Mouse (Mus musculus) megakaryocyte, adult 5-6 weeks (primary cell): ENCODE data around the gene Zfpm1. TPM values are rescaled to one million over a fixed set of nuclear protein-coding genes. Genes with fewer than 3 reads are reported as not detected.

ENCODE experiments used
- ATAC-seq: 2 replicates; pipeline ENCODE4 v1.8.0; 2016; ENCODE audit warnings: mild to moderate bottlenecking, inconsistent platforms; ENCODE audit not compliant: poor library complexity, severe bottlenecking
- total RNA-seq, 2 experiments: library from RNA; stranded (forward) in 1 of 2; stranded (reverse) in 1 of 2; fragments of 153-499, 151-499 nt in 1 of 2; fragments of 221-1000, 200-1000 nt in 1 of 2; gene quantifications; 2 replicates each; pipeline versions ENCODE4 v1.2.3 to v1.2.4; 2015 to 2017

Gene Zfpm1
- total RNA-seq, 2 experiments from 2014 or later = 4.3 to 4.8 TPM

GRCm38 (mm10) chr8:122323951-122324402, 42.0 kb downstream of the Zfpm1 start:
- ATAC-seq = peak; percentile 16; the same call in 1 of the 2 replicates

GRCm38 (mm10) chr8:122325196-122325595, 43.3 kb downstream of the Zfpm1 start:
- no peak for ATAC-seq

GRCm38 (mm10) chr8:122326114-122326542, 44.2 kb downstream of the Zfpm1 start:
- no peak for ATAC-seq

GRCm38 (mm10) chr8:122329072-122329471, 47.1 kb downstream of the Zfpm1 start:
- no peak for ATAC-seq

- ATAC-seq = no peak
Observed at GRCm38 (mm10) chr8:122329553-122330239, 47.8 kb downstream of the Zfpm1 start.

- ATAC-seq = no peak
Observed at GRCm38 (mm10) chr8:122330446-122331133, 48.6 kb downstream of the Zfpm1 start.

GRCm38 (mm10) chr8:122331134-122331523, 49.2 kb downstream of the Zfpm1 start:
- 0 out of 2 replicates have a peak, but pooled peaks have one; percentile 7 for ATAC-seq

- ATAC-seq = peak; percentile 90
Observed at GRCm38 (mm10) chr8:122332753-122333506, 51.0 kb downstream of the Zfpm1 start.

GRCm38 (mm10) chr8:122333531-122333930, 51.6 kb downstream of the Zfpm1 start:
- no peak for ATAC-seq

GRCm38 (mm10) chr8:122334791-122335490, 53.0 kb downstream of the Zfpm1 start:
- no peak for ATAC-seq

GRCm38 (mm10) chr8:122335638-122336250, 53.8 kb downstream of the Zfpm1 start:
- ATAC-seq = no peak

GRCm38 (mm10) chr8:122336251-122336910, 54.4 kb downstream of the Zfpm1 start:
- no peak for ATAC-seq

- no peak for ATAC-seq
Observed at GRCm38 (mm10) chr8:122338852-122339251, 56.9 kb downstream of the Zfpm1 start.

GRCm38 (mm10) chr8:122340761-122341160, 58.8 kb downstream of the Zfpm1 start:
- ATAC-seq = no peak

- no peak for ATAC-seq
Observed at GRCm38 (mm10) chr8:122341790-122342189, 59.8 kb downstream of the Zfpm1 start.

- no peak for ATAC-seq
Observed at GRCm38 (mm10) chr8:122342362-122342761, 60.4 kb downstream of the Zfpm1 start.

- ATAC-seq = no peak
Observed at GRCm38 (mm10) chr8:122342806-122343209, 60.9 kb downstream of the Zfpm1 start.

GRCm38 (mm10) chr8:122343341-122343740, 61.4 kb downstream of the Zfpm1 start:
- ATAC-seq = 0 out of 2 replicates have a peak, but pooled peaks have one; percentile 6

- peak; percentile 49 for ATAC-seq
Observed at GRCm38 (mm10) chr8:122343758-122344157, 61.8 kb downstream of the Zfpm1 start.

- ATAC-seq = no peak
Observed at GRCm38 (mm10) chr8:122344219-122344618, 62.3 kb downstream of the Zfpm1 start.
